Mouse (Mus musculus) hindbrain, postnatal 0 days (tissue): ENCODE data around the gene Tmem131l. TPM values are rescaled to one million over a fixed set of nuclear protein-coding genes. Genes with fewer than 3 reads are reported as not detected.

Source experiments
- ATAC-seq: fragments of 200-750 bp; cut with Nextera tagmentation; 2 replicates; pipeline ENCODE4 v1.8.0; 2017; ENCODE audit warnings: mild to moderate bottlenecking, moderate TSS enrichment, moderate library complexity
- DNase-seq: peaks from one replicate; pipeline ENCODE4 v3.0.0-alpha.2; 2015; ENCODE audit warnings: low spot score
- H3K27ac ChIP-seq: fragments of 300-500 bp; sonication (generic); 2 replicates; pipeline ENCODE4 v1.5.1; 2014; ENCODE audit warnings: mild to moderate bottlenecking
- H3K27me3 ChIP-seq: fragments of 300-500 bp; sonication (generic); 2 replicates; pipeline ENCODE4 v1.6.1; 2014; ENCODE audit warnings: low read length, mixed read lengths; ENCODE audit not compliant: insufficient read depth
- H3K36me3 ChIP-seq: fragments of 300-500 bp; sonication (generic); 2 replicates; pipeline ENCODE4 v1.6.1; 2014; ENCODE audit warnings: low read length, mixed read lengths; ENCODE audit not compliant: insufficient read depth
- H3K4me1 ChIP-seq: fragments of 300-500 bp; sonication (generic); 2 replicates; pipeline ENCODE4 v1.6.1; 2014; ENCODE audit warnings: antibody characterized with exemption, low read length, mixed read lengths; ENCODE audit not compliant: insufficient read depth
- H3K4me2 ChIP-seq: fragments of 300-500 bp; sonication (generic); 2 replicates; pipeline ENCODE4 v1.6.1; 2014; ENCODE audit warnings: low read depth, mild to moderate bottlenecking, low read length, moderate library complexity, mixed read lengths
- H3K4me3 ChIP-seq: fragments of 300-500 bp; sonication (generic); 2 replicates; pipeline ENCODE4 v1.5.1; 2014; ENCODE audit warnings: low read length
- H3K9ac ChIP-seq: fragments of 300-500 bp; sonication (generic); replicated peaks from 2 replicates; pipeline ENCODE4 v1.6.1; 2014; ENCODE audit warnings: mild to moderate bottlenecking, low read length, moderate library complexity, mixed read lengths
- H3K9me3 ChIP-seq: fragments of 300-500 bp; sonication (generic); 2 replicates; pipeline ENCODE4 v1.6.1; 2016; ENCODE audit warnings: low read length, mixed read lengths
- CTCF ChIP-seq: IDR thresholded peaks from 2 replicates; pipeline ENCODE4 v1.5.1; 2016; ENCODE audit warnings: antibody characterized with exemption, control low read depth, low read depth
- WGBS: fragments of 180-500 bp; shearing (Covaris S2); extraction: QIAGEN DNeasy Blood & Tissue Kit; methylation state at CpG from one replicate; pipeline ENCODE4 v1.1.7; 2014; 5-methylcytosine and 5-hydroxymethylcytosine counted together
- polyA plus RNA-seq: library from polyadenylated mRNA; unstranded; fragments of >200 nt; fragmentation: Nextera tagmentation; extraction: Ambion mirVana; gene quantifications from 2 replicates; pipeline ENCODE4 v1.2.1, GENCODE M21; 2015
- total RNA-seq: library from RNA; depleted of rRNA; stranded (reverse); fragments of >200 nt; gene quantifications from 2 replicates; pipeline ENCODE4 v1.2.3, GENCODE M21; 2014

Gene Tmem131l
- total and polyA plus RNA-seq, 2 experiments from 2014 or later = 18.6 to 33.2 TPM

GRCm38 (mm10) chr3:83970629-83971028 is 69.3 kb downstream of the Tmem131l start:
- H3K4me1 ChIP-seq = peaks cover under 1% of the 10 kb centered on the region; the same call in 1 of the 2 replicates
- 31% methylated on average over 1 of the region's 1 CpGs for WGBS

DNA sequence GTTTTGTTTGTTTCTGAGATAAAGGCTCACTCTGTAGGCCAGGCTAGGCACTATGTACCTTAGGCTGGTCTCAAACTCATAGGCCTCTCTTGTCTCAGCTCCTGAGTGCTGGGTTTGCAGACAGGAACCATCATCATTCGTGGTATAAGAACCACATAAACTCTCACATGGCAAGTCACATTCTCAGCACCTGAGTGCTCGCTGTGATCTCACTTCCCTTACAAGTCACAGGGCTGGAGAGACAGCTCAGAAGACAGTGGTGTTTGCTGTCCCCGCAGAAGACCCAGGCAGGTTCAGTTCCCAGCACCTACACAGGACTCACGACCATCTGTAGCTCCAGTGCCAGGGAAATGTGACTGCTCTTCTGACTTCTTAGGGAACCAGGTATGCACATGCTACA is 70.9 kb downstream of the Tmem131l start:
- Histone ChIP-seq H3K27ac (no peak overlapping the region), H3K9ac (no peak overlapping the region), H3K36me3 (no peaks in the 10 kb centered on the region), H3K4me3 (no peak overlapping the region), H3K4me2 (no peak overlapping the region), H3K9me3 (no peaks in the 10 kb centered on the region), H3K4me1 (peaks cover 8% of the 10 kb centered on the region; the same call in 1 of the 2 replicates), H3K27me3 (no peaks in the 10 kb centered on the region)
- no peak for TF ChIP-seq CTCF
- WGBS = 94% methylated on average over 4 of the region's 4 CpGs
- ATAC-seq = no peak
- DNase-seq = no peak

More at GRCm38 (mm10) chr3:83970629-83971028, 69.3 kb downstream of the Tmem131l start:
- no peak for ATAC-seq
- no peak overlapping the region for H3K4me2 ChIP-seq
- H3K9me3 ChIP-seq = no peaks in the 10 kb centered on the region
- no peak for TF ChIP-seq CTCF
- no peak overlapping the region for H3K4me3 ChIP-seq
- H3K27me3 ChIP-seq = no peaks in the 10 kb centered on the region
- H3K27ac ChIP-seq = no peak overlapping the region
- DNase-seq = no peak
- no peak overlapping the region for H3K9ac ChIP-seq
- no peaks in the 10 kb centered on the region for H3K36me3 ChIP-seq

DNA sequence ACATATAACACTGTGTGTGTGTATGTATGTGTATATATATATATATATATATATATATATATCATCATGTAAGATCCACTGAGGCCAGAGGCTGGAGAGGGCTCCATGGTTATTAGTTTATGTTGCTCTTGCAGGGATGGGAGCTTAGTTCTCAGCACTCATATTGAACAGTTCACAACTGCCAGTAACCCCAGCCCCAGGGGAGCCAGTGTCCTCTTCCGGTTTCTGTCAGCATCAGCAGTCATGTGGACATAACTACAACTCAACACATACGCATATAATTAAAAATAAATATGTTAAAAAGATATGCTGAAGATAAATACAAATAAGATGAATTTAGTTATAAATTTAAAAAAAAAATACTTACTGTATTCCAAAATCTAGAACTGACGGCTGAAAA is 72.2 kb downstream of the Tmem131l start:
- no peaks in the 10 kb centered on the region for H3K36me3 ChIP-seq
- WGBS = 66% methylated on average over 3 of the region's 3 CpGs
- no peaks in the 10 kb centered on the region for H3K27me3 ChIP-seq
- DNase-seq = no peak
- no peak for TF ChIP-seq CTCF
- peaks cover 8% of the 10 kb centered on the region; the same call in 1 of the 2 replicates for H3K4me1 ChIP-seq
- no peak overlapping the region for H3K9ac ChIP-seq
- H3K27ac ChIP-seq = no peak overlapping the region
- no peaks in the 10 kb centered on the region for H3K9me3 ChIP-seq
- H3K4me2 ChIP-seq = no peak overlapping the region
- no peak for ATAC-seq
- H3K4me3 ChIP-seq = no peak overlapping the region

DNA sequence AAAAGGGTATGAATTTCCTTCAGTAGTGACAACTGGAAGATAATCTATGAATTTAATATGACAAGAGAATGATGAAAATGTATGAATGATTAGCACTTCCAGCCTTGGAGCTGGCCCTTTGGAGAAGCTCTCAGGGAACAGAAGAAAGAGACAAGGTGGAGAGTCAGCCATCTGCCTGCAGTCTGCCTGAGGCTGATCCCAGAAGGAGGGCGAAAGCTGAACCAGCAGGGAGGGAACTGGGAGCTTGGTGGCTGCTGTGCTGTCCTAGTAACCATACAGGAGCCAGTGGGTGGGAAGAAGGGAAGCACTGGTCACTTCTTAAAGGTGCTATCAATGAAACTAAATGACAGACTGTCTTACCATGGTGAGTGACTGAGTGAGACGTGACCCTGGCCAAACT is 74.6 kb downstream of the Tmem131l start:
- no peak overlapping the region for H3K4me3 ChIP-seq
- 53% methylated on average over 2 of the region's 2 CpGs for WGBS
- no peaks in the 10 kb centered on the region for H3K9me3 ChIP-seq
- no peaks in the 10 kb centered on the region for H3K27me3 ChIP-seq
- no peak for TF ChIP-seq CTCF
- no peak overlapping the region for H3K27ac ChIP-seq
- no peak for ATAC-seq
- no peak overlapping the region for H3K4me2 ChIP-seq
- H3K9ac ChIP-seq = no peak overlapping the region
- no peaks in the 10 kb centered on the region for H3K36me3 ChIP-seq
- DNase-seq = no peak
- H3K4me1 ChIP-seq = peaks cover 8% of the 10 kb centered on the region; the same call in 1 of the 2 replicates

DNA sequence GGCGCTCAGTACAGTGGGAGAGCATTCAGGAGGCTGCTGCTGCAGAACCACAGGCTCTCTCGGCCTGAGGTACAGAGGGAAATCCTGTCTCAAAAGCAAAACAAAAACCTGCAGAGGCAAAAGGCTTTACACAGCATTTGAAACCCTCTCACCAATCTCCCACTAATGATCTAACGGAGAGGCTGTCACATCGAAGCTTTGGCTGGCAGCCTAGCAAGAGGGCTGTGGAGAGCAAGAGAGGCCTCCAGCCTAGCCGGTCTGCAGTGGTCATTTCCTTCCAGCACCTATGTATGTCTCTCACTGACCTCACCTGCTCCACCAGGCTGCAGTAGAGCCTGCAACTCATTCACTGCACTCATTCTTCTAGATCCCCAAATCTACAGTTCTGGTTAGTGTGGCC is 76.3 kb downstream of the Tmem131l start:
- TF ChIP-seq CTCF = no peak
- Histone ChIP-seq H3K9me3 (no peaks in the 10 kb centered on the region), H3K36me3 (peaks cover 7% of the 10 kb centered on the region; the same call in 1 of the 2 replicates), H3K27ac (no peak overlapping the region), H3K4me1 (peaks cover 8% of the 10 kb centered on the region; the same call in 1 of the 2 replicates), H3K4me2 (no peak overlapping the region), H3K27me3 (no peaks in the 10 kb centered on the region), H3K9ac (no peak overlapping the region), H3K4me3 (no peak overlapping the region)
- DNase-seq (no peak), ATAC-seq (no peak)
- 57% methylated on average over 5 of the region's 5 CpGs for WGBS

DNA sequence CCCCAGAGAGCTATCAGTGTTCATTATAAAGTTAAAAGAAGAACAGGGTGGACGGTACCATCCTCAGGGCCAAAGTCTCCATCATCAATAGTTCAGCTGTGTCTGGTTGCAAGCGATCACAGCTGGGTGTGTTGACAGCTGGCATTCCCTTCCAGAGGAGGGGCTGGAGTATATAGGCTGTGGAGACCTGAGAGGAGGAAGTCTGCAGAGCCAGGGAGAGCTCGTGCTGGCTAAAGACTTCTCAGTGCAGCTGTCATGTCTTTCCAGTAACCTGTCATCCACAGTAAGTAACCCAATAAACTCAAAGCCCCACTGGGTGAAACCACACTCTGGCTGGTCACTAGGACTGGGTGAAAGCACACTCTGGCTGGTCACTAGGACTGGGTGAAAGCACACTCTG is 77.4 kb downstream of the Tmem131l start:
- peaks cover 7% of the 10 kb centered on the region; the same call in 1 of the 2 replicates for H3K36me3 ChIP-seq
- peaks cover 8% of the 10 kb centered on the region; the same call in 1 of the 2 replicates for H3K4me1 ChIP-seq
- no peaks in the 10 kb centered on the region for H3K9me3 ChIP-seq
- no peak for TF ChIP-seq CTCF
- no peaks in the 10 kb centered on the region for H3K27me3 ChIP-seq
- 56% methylated on average over 3 of the region's 3 CpGs for WGBS
- no peak overlapping the region for H3K4me3 ChIP-seq
- no peak for DNase-seq
- H3K27ac ChIP-seq = no peak overlapping the region
- no peak for ATAC-seq
- no peak overlapping the region for H3K9ac ChIP-seq
- no peak overlapping the region for H3K4me2 ChIP-seq

DNA sequence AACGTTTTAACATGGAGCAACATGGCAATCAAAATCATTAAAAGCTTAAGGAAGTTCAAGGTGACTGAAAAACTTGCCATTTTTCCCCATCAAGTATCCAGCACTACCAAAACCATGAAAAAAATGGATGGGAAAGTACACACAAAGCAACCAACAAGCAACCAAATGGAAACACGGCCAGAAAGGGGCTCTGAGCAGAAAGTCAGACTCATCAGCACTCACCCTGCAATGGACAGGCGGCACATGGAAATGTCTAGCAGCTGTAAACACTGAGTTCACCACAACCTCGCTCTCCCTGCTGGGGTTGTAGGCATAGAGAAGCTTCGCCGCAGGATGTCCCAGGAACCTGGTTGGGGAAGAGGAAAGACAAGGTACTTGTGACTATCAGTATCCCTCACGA is 77.9 kb downstream of the Tmem131l start:
- 88% methylated on average over 7 of the region's 7 CpGs for WGBS
- H3K27me3 ChIP-seq = no peaks in the 10 kb centered on the region
- peaks cover 8% of the 10 kb centered on the region; the same call in 1 of the 2 replicates for H3K4me1 ChIP-seq
- H3K4me2 ChIP-seq = no peak overlapping the region
- no peak overlapping the region for H3K4me3 ChIP-seq
- TF ChIP-seq CTCF = no peak
- no peak for ATAC-seq
- DNase-seq = no peak
- H3K9ac ChIP-seq = no peak overlapping the region
- peaks cover 7% of the 10 kb centered on the region; the same call in 1 of the 2 replicates for H3K36me3 ChIP-seq
- no peak overlapping the region for H3K27ac ChIP-seq
- no peaks in the 10 kb centered on the region for H3K9me3 ChIP-seq
